Mouse (Mus musculus) thymus, postnatal 14 days (tissue): ENCODE measurements around the gene Myf6.

Experiments used
- DNase-seq: peaks from one replicate; pipeline ENCODE4 v3.0.0; 2021

The Myf6 gene

GRCm38 (mm10) chr10:107494568-107494967 lies at the start of gene Myf6:
Gene Myf6, minus strand, starts transcription at chr10:107494737.
- no peak for DNase-seq

GRCm38 (mm10) chr10:107543026-107543425 lies 48.5 kb upstream of the Myf6 start:
- DNase-seq, result no peak

- DNase-seq, result no peak
Measured at GRCm38 (mm10) chr10:107528758-107529157, 34.2 kb upstream of the Myf6 start.

- no peak for DNase-seq
Measured at GRCm38 (mm10) chr10:107519216-107519615, 24.7 kb upstream of the Myf6 start.

GRCm38 (mm10) chr10:107516641-107517040 lies 22.1 kb upstream of the Myf6 start:
- no peak for DNase-seq

- no peak for DNase-seq
Measured at GRCm38 (mm10) chr10:107514735-107515134, 20.2 kb upstream of the Myf6 start.

- DNase-seq, result no peak
Measured at GRCm38 (mm10) chr10:107506397-107506796, 11.9 kb upstream of the Myf6 start.

- DNase-seq, result no peak
Measured at GRCm38 (mm10) chr10:107503430-107503829, 8.9 kb upstream of the Myf6 start.

- DNase-seq, result no peak
Measured at GRCm38 (mm10) chr10:107502193-107502592, 7.7 kb upstream of the Myf6 start.

- no peak for DNase-seq
Measured at GRCm38 (mm10) chr10:107499656-107500055, 5.1 kb upstream of the Myf6 start.

- no peak for DNase-seq
Measured at GRCm38 (mm10) chr10:107496402-107496801, 1.9 kb upstream of the Myf6 start.

GRCm38 (mm10) chr10:107493580-107494474 lies 710 bp downstream of the Myf6 start:
- no peak for DNase-seq

- DNase-seq, result no peak
Measured at GRCm38 (mm10) chr10:107492867-107493579, 1.5 kb downstream of the Myf6 start.

- DNase-seq, result no peak
Measured at GRCm38 (mm10) chr10:107488654-107489315, 5.8 kb downstream of the Myf6 start.

- no peak for DNase-seq
Measured at GRCm38 (mm10) chr10:107486770-107487169, 7.8 kb downstream of the Myf6 start.

- no peak for DNase-seq
Measured at GRCm38 (mm10) chr10:107485870-107486269, 8.7 kb downstream of the Myf6 start, which contains the start of gene Myf5. Gene Myf5, minus strand, starts transcription at chr10:107486134.

- no peak for DNase-seq
Measured at GRCm38 (mm10) chr10:107484050-107484449, 10.5 kb downstream of the Myf6 start.

- DNase-seq, result no peak
Measured at GRCm38 (mm10) chr10:107473497-107473896, 21.0 kb downstream of the Myf6 start.

- no peak for DNase-seq
Measured at GRCm38 (mm10) chr10:107471712-107472111, 22.8 kb downstream of the Myf6 start.

GRCm38 (mm10) chr10:107467819-107468218 lies 26.7 kb downstream of the Myf6 start:
- DNase-seq, result no peak

- no peak for DNase-seq
Measured at GRCm38 (mm10) chr10:107449496-107450330, 44.8 kb downstream of the Myf6 start.
